Mouse (Mus musculus) neutrophil, adult 65 days (primary cell): Measurements from ENCODE around the gene Smtnl1. TPM values are rescaled to one million over a fixed set of nuclear protein-coding genes. Genes with fewer than 3 reads are reported as not detected.

Experiments
- total RNA-seq: library from RNA; stranded (reverse); gene quantifications from 2 replicates; pipeline ENCODE4 v1.2.4, GENCODE M21; 2023

Smtnl1 gene
- total RNA-seq: not detected in 2 replicates

DNA sequence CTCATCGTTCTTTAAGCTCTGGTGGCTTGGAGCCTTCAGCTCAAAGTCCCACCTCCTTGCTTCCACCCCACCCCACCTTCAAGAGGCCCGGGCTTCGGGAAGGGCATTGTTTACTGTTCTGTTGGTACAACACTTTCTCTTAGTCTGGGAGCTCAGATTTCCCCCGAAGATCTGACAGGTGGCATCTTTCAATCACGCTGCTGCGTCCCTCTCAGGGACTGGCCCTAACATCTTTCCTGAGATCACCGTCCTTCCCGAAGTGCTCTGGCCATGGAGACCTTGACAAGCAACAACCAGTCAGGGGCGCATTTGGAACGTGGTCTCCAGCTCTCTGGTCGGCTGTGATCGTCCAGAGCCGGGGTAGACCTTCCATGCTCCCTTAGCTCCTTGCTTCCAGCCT lies at the start of gene Smtnl1:
Gene Smtnl1, minus strand, starts transcription at position 101 of the 400 bp plus-strand sequence.

GRCm38 (mm10) chr2:84838593-84838949 lies 16.1 kb upstream of the Smtnl1 start, which contains the start of gene Slc43a1:
Gene Slc43a1, plus strand, starts transcription at chr2:84838850.

DNA sequence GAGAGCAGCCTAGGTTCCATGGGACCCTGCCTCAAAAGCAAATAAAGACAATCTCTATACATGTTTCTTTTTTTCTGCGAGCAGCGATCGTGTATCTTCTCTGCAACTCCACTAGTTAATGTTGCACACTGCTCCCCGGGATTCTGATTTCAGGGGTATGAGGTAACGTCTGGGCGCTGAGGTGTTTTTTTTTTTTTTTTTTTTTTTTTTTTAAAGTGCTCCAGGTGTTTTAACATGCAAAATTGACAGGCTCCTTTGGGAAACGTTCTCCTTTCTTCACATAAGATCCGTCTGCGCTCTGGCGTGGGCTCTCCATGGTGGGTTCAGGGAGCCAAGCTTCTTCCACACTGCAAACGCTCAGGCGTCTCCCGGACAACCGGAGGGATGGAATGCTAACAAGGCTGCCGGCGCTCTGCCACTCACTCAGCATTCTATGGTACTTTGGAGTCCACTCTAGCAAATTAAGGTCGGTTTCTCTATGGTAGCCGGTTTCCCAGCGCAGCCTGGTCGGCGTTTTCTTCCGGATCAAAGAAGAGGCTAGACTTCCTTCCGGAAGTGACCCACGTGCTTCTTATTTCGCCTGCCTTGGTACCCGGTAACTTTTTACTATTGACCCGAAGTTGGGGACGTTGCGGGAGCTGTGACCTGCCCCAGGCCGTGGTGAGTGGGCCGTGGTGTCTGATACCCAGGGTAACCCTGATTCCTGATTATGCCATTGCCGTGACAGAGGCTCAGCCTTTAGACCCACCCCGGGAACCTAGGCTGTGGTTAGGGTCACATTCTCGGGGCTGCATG lies 4.2 kb upstream of the Smtnl1 start, which contains the start of gene Timm10:
Gene Timm10, plus strand, starts transcription at position 510 of the 795 bp plus-strand sequence.

DNA sequence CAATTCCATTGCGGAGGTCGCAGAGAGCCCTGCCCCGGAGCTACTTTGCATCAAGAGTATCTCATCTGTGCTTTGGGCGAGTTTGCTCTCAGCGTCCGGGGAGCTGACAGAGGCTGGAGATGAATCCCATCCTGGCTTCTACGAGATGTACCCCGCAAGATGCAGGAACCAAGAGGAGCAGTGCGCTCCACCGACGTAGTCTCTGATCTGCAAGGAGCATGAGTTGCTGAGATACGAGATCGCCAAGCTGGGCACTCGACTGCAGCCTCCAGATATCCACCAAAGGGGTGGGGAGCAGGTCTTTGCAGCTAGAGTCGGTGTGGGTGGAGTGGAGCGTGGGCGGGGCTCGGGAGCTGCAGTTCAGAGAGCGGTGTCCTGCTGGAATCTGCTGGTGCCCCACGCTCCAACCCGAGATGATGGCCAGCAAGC lies 23.9 kb downstream of the Smtnl1 start, which contains the start of gene Ube2l6:
Gene Ube2l6, plus strand, starts transcription at position 336 of the 429 bp plus-strand sequence.

DNA sequence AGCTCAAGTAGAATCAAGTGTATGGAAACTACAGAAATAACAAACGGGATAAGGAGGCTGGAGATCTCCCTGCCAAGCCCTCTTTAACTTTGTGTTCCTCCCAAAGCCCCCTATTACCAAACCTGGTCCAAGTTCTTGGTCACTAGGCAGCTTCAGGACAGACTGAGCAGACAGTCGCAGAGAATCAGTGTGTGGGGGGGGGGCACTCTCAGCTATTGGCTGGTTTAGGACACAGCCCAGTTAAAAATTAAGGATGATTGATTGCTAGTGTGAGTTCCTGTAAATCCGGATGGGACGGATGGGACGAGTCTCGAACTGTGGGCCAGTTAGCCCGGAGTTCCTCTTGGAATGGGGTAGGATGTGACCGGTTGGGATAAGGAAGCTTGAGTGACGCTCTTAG lies 47.2 kb downstream of the Smtnl1 start, which contains the start of gene Serping1:
Gene Serping1, minus strand, starts transcription at position 204 of the 400 bp plus-strand sequence.

Other genes with a start within 250 kb of the Smtnl1 start
- 6.8 and 9.8 TPM in 2 replicates for gene Ctnnd1, start 171.9 kb downstream of the Smtnl1 start, total RNA-seq
- gene Btbd18, start 163.6 kb downstream of the Smtnl1 start, total RNA-seq: not detected in 2 replicates
- gene Selenoh, start 151.9 kb downstream of the Smtnl1 start, total RNA-seq: 31.7 and 39.0 TPM in 2 replicates
- gene Gm28635, start 144.6 kb downstream of the Smtnl1 start, total RNA-seq: not detected in 2 replicates
- 6.2 and 6.5 TPM in 2 replicates for gene Med19, start 144.2 kb downstream of the Smtnl1 start, total RNA-seq
- gene Tmx2, start 143.5 kb downstream of the Smtnl1 start, total RNA-seq: 14.1 and 17.5 TPM in 2 replicates
- 44.6 and 51.2 TPM in 2 replicates for gene Zdhhc5, start 107.5 kb downstream of the Smtnl1 start, total RNA-seq
- 21.5 and 26.7 TPM in 2 replicates for gene Clp1, start 95.3 kb downstream of the Smtnl1 start, total RNA-seq
- not detected in 2 replicates for gene Ypel4, start 88.6 kb downstream of the Smtnl1 start, total RNA-seq
- not detected in 2 replicates for gene Gm19426, start 79.0 kb downstream of the Smtnl1 start, total RNA-seq
- gene Serping1, start 47.2 kb downstream of the Smtnl1 start, total RNA-seq: 0.51 TPM in 1 of 2 replicates, not detected in the other
- 18.2 and 19.2 TPM in 2 replicates for gene Ube2l6, start 23.8 kb downstream of the Smtnl1 start, total RNA-seq
- gene Timm10, start 4.3 kb upstream of the Smtnl1 start, total RNA-seq: 4.4 and 4.5 TPM in 2 replicates
- gene Slc43a1, start 16.2 kb upstream of the Smtnl1 start, total RNA-seq: 1.0 and 2.2 TPM in 2 replicates
- gene Rtn4rl2, start 64.1 kb upstream of the Smtnl1 start, total RNA-seq: not detected in 2 replicates
- gene Slc43a3, start 113.9 kb upstream of the Smtnl1 start, total RNA-seq: 31.5 and 38.8 TPM in 2 replicates
- 23.3 and 29.1 TPM in 2 replicates for gene Prg2, start 157.8 kb upstream of the Smtnl1 start, total RNA-seq
- 0.69 and 1.8 TPM in 2 replicates for gene Prg3, start 165.6 kb upstream of the Smtnl1 start, total RNA-seq
- gene Ssrp1, start 214.6 kb upstream of the Smtnl1 start, total RNA-seq: 74.8 and 88.8 TPM in 2 replicates
- gene P2rx3, start 214.8 kb upstream of the Smtnl1 start, total RNA-seq: 0.41 TPM in 1 of 2 replicates, not detected in the other
- gene Tnks1bp1, start 225.4 kb upstream of the Smtnl1 start, total RNA-seq: 9.2 and 14.0 TPM in 2 replicates